Mouse (Mus musculus) neural tube, embryonic 10.5 days (tissue): ENCODE results near the gene Scmh1.
A peak's percentile ranks its signal among the peaks of the same experiment; 100 is the strongest.
"Not testable (repeated sequence)": the region's sequence is repeated elsewhere in the genome, so short reads cannot be mapped to it uniquely, and the experiment has no call there.

Experiments
- DNase-seq: peaks from one replicate; pipeline ENCODE4 v3.0.0-alpha.2; 2017; ENCODE audit warnings: low spot score; ENCODE audit errors: extremely low spot score

Scmh1 gene

GRCm38 (mm10) chr4:120405144-120405805 lies at the start of gene Scmh1:
Gene Scmh1 (plus strand): TSS chr4:120405281.
- peak; percentile 85 for DNase-seq

GRCm38 (mm10) chr4:120360011-120360521 lies 45.0 kb upstream of the Scmh1 start:
- DNase-seq = no peak

GRCm38 (mm10) chr4:120364729-120365128 lies 40.4 kb upstream of the Scmh1 start:
- DNase-seq = no peak

- no peak for DNase-seq
Observed at GRCm38 (mm10) chr4:120365456-120365855, 39.6 kb upstream of the Scmh1 start.

- DNase-seq = no peak
Observed at GRCm38 (mm10) chr4:120368031-120368430, 37.0 kb upstream of the Scmh1 start.

GRCm38 (mm10) chr4:120368663-120369062 lies 36.4 kb upstream of the Scmh1 start:
- DNase-seq = peak; percentile 60

GRCm38 (mm10) chr4:120369156-120369555 lies 35.9 kb upstream of the Scmh1 start:
- DNase-seq = no peak

- DNase-seq = no peak
Observed at GRCm38 (mm10) chr4:120369861-120370366, 35.2 kb upstream of the Scmh1 start.

GRCm38 (mm10) chr4:120372838-120373237 lies 32.2 kb upstream of the Scmh1 start:
- DNase-seq = no peak

- no peak for DNase-seq
Observed at GRCm38 (mm10) chr4:120373813-120374212, 31.3 kb upstream of the Scmh1 start.

- DNase-seq = peak; percentile 64
Observed at GRCm38 (mm10) chr4:120380811-120381391, 24.2 kb upstream of the Scmh1 start.

GRCm38 (mm10) chr4:120385496-120385895 lies 19.6 kb upstream of the Scmh1 start:
- DNase-seq = no peak

GRCm38 (mm10) chr4:120387496-120387895 lies 17.6 kb upstream of the Scmh1 start:
- DNase-seq = no peak

- no peak for DNase-seq
Observed at GRCm38 (mm10) chr4:120387968-120388367, 17.1 kb upstream of the Scmh1 start.

- DNase-seq = no peak
Observed at GRCm38 (mm10) chr4:120388998-120389542, 16.0 kb upstream of the Scmh1 start.

- DNase-seq = no peak
Observed at GRCm38 (mm10) chr4:120389546-120389945, 15.5 kb upstream of the Scmh1 start.

GRCm38 (mm10) chr4:120391591-120391990 lies 13.5 kb upstream of the Scmh1 start:
- no peak for DNase-seq

GRCm38 (mm10) chr4:120392341-120392740 lies 12.7 kb upstream of the Scmh1 start:
- DNase-seq = no peak

- no peak for DNase-seq
Observed at GRCm38 (mm10) chr4:120392748-120393147, 12.3 kb upstream of the Scmh1 start.

- no peak for DNase-seq
Observed at GRCm38 (mm10) chr4:120400251-120400650, 4.8 kb upstream of the Scmh1 start.

- not testable (repeated sequence) for DNase-seq
Observed at GRCm38 (mm10) chr4:120402105-120402504, 3.0 kb upstream of the Scmh1 start.

- DNase-seq = no peak
Observed at GRCm38 (mm10) chr4:120404247-120404646, 834 bp upstream of the Scmh1 start.
